Mouse (Mus musculus): ENCODE results near the gene Noct.

GRCm38 (mm10) chr3:51228038-51228820 lies 4.0 kb downstream of the Noct start:
- TF ChIP-seq EP300 (IDR thresholded peaks at IDR 0.05; ENCODE audit: low read depth in 1 of 2, low read length in 2 of 2) (peak in 1 of 2 experiments; percentile 24; a peak in 1 of 4 replicates), ZKSCAN1 (IDR thresholded peaks at IDR 0.05; ENCODE audit: low read depth, low read length) (no peak), SIN3A (IDR thresholded peaks at IDR 0.05; ENCODE audit: low read length) (peak; percentile 77), CTCF (IDR thresholded peaks at IDR 0.05 in 2 of 3, conservative IDR thresholded peaks at IDR 0.05 in 1 of 3; ENCODE audit: control insufficient read depth in 1 of 3, insufficient read depth in 1 of 3, low read depth in 2 of 3, low read length in 3 of 3, poor library complexity in 1 of 3, severe bottlenecking in 1 of 3) (peak; percentile 60 to 73 (median 70)), TBP (IDR thresholded peaks at IDR 0.05; ENCODE audit: low read depth, low read length) (peak; percentile 82), POLR2A (IDR thresholded peaks at IDR 0.05; ENCODE audit: control insufficient read depth in 1 of 2, insufficient read depth in 1 of 2, low read depth in 1 of 2, low read length in 2 of 2, poor library complexity in 1 of 2) (no peak), MYB (IDR thresholded peaks at IDR 0.05; ENCODE audit: low read depth, low read length) (no peak), GABPA (IDR thresholded peaks at IDR 0.05; ENCODE audit: low read depth, low read length) (no peak), GATA1 (IDR thresholded peaks at IDR 0.05; ENCODE audit: low read depth, low read length) (0 out of 2 replicates have a peak, but pooled peaks have one; percentile 28), E2F4 (IDR thresholded peaks at IDR 0.05; ENCODE audit: borderline replicate concordance, low read depth, low read length) (no peak), ZNF384 (IDR thresholded peaks at IDR 0.05; ENCODE audit: low read depth, low read length) (peak; percentile 97), HCFC1 (IDR thresholded peaks at IDR 0.05; ENCODE audit: low read depth, low read length) (no peak), ELF1 (IDR thresholded peaks at IDR 0.05; ENCODE audit: low read depth, low read length) (no peak), MEF2A (IDR thresholded peaks at IDR 0.05; ENCODE audit: extremely low read depth, insufficient replicate concordance, low read depth, low read length, poor library complexity, severe bottlenecking) (no peak)
